Mouse (Mus musculus): ENCODE measurements at regions not wholly inside any gene's neighbourhood (a gene's known extent, or its start where the extent isn't known, plus 50 kb on each side); places are given as distances from the start of the nearest gene placed in this dataset.

GRCm38 (mm10) chr3:139135371-139135770 lies 60.4 kb upstream of the Rap1gds1 start:
- no peak for ATAC-seq (ENCODE audit: low FRiP score)
- H3K27ac ChIP-seq (ENCODE audit: low read depth, low read length): no peak overlapping the region
- WGBS: 63% methylated on average over 3 of the region's 3 CpGs

GRCm38 (mm10) chr3:139136044-139136443 lies 61.0 kb upstream of the Rap1gds1 start:
- WGBS: 81% methylated on average over 2 of the region's 2 CpGs

More at GRCm38 (mm10) chr3:139135371-139135770, 60.4 kb upstream of the Rap1gds1 start:
- no peak overlapping the region for H3K4me2 ChIP-seq (ENCODE audit: low read depth, low read length, poor library complexity, severe bottlenecking)
- H3K4me3 ChIP-seq (ENCODE audit: low read depth, low read length): no peak overlapping the region
- H3K9ac ChIP-seq (replicated peaks; ENCODE audit: low read length, poor library complexity, severe bottlenecking): no peak overlapping the region
- H3K9me3 ChIP-seq (ENCODE audit: low read length): no peaks in the 10 kb centered on the region
- H3K27me3 ChIP-seq (ENCODE audit: insufficient read depth, low read length): no peaks in the 10 kb centered on the region
- no peak for TF ChIP-seq CTCF (IDR thresholded peaks at IDR 0.05)
- H3K4me1 ChIP-seq (ENCODE audit: insufficient read depth, low read length): no peaks in the 10 kb centered on the region
- H3K36me3 ChIP-seq (ENCODE audit: insufficient read depth, low read length): no peaks in the 10 kb centered on the region
- no peak for DNase-seq (ENCODE audit: low spot score)

GRCm38 (mm10) chr3:139152654-139153053 lies 52.8 kb upstream of the Stpg2 start:
- DNase-seq (ENCODE audit: low spot score) (no peak), ATAC-seq (ENCODE audit: low FRiP score) (no peak)
- 79% methylated on average over 3 of the region's 3 CpGs for WGBS

More at GRCm38 (mm10) chr3:139136044-139136443, 61.0 kb upstream of the Rap1gds1 start:
- no peak for TF ChIP-seq CTCF (IDR thresholded peaks at IDR 0.05)
- no peak overlapping the region for H3K9ac ChIP-seq (replicated peaks; ENCODE audit: low read length, poor library complexity, severe bottlenecking)
- no peak overlapping the region for H3K4me3 ChIP-seq (ENCODE audit: low read depth, low read length)
- H3K9me3 ChIP-seq (ENCODE audit: low read length): no peaks in the 10 kb centered on the region
- H3K4me2 ChIP-seq (ENCODE audit: low read depth, low read length, poor library complexity, severe bottlenecking): no peak overlapping the region
- no peaks in the 10 kb centered on the region for H3K27me3 ChIP-seq (ENCODE audit: insufficient read depth, low read length)
- no peaks in the 10 kb centered on the region for H3K4me1 ChIP-seq (ENCODE audit: insufficient read depth, low read length)
- ATAC-seq (ENCODE audit: low FRiP score) (no peak), DNase-seq (ENCODE audit: low spot score) (no peak)
- no peaks in the 10 kb centered on the region for H3K36me3 ChIP-seq (ENCODE audit: insufficient read depth, low read length)
- H3K27ac ChIP-seq (ENCODE audit: low read depth, low read length): no peak overlapping the region

GRCm38 (mm10) chr3:139154294-139154693 lies 51.2 kb upstream of the Stpg2 start:
- WGBS: 88% methylated on average over 1 of the region's 1 CpGs
- TF ChIP-seq CTCF (IDR thresholded peaks at IDR 0.05): no peak
- no peak overlapping the region for H3K27ac ChIP-seq (ENCODE audit: low read depth, low read length)

More at GRCm38 (mm10) chr3:139152654-139153053, 52.8 kb upstream of the Stpg2 start:
- Histone ChIP-seq H3K27ac (ENCODE audit: low read depth, low read length) (no peak overlapping the region), H3K27me3 (ENCODE audit: insufficient read depth, low read length) (no peaks in the 10 kb centered on the region), H3K4me2 (ENCODE audit: low read depth, low read length, poor library complexity, severe bottlenecking) (no peak overlapping the region), H3K36me3 (ENCODE audit: insufficient read depth, low read length) (no peaks in the 10 kb centered on the region), H3K4me1 (ENCODE audit: insufficient read depth, low read length) (no peaks in the 10 kb centered on the region), H3K9me3 (ENCODE audit: low read length) (no peaks in the 10 kb centered on the region), H3K9ac (replicated peaks; ENCODE audit: low read length, poor library complexity, severe bottlenecking) (no peak overlapping the region), H3K4me3 (ENCODE audit: low read depth, low read length) (no peak overlapping the region)
- TF ChIP-seq CTCF (IDR thresholded peaks at IDR 0.05): peak; percentile 29; the same call in 1 of the 2 replicates

More at GRCm38 (mm10) chr3:139154294-139154693, 51.2 kb upstream of the Stpg2 start:
- DNase-seq (ENCODE audit: low spot score) (no peak), ATAC-seq (ENCODE audit: low FRiP score) (no peak)
- Histone ChIP-seq H3K36me3 (ENCODE audit: insufficient read depth, low read length) (no peaks in the 10 kb centered on the region), H3K4me2 (ENCODE audit: low read depth, low read length, poor library complexity, severe bottlenecking) (no peak overlapping the region), H3K4me3 (ENCODE audit: low read depth, low read length) (no peak overlapping the region), H3K4me1 (ENCODE audit: insufficient read depth, low read length) (no peaks in the 10 kb centered on the region), H3K9me3 (ENCODE audit: low read length) (no peaks in the 10 kb centered on the region), H3K9ac (replicated peaks; ENCODE audit: low read length, poor library complexity, severe bottlenecking) (no peak overlapping the region), H3K27me3 (ENCODE audit: insufficient read depth, low read length) (no peaks in the 10 kb centered on the region)
